Mouse (Mus musculus) forebrain, embryonic 14.5 days (tissue): Measurements from ENCODE around the gene Actl7b. TPM values are rescaled to one million over a fixed set of nuclear protein-coding genes. Genes with fewer than 3 reads are reported as not detected.

Experiments
- ATAC-seq: fragments of 200-750 bp; cut with Nextera tagmentation; 2 replicates; pipeline ENCODE4 v1.8.0; 2017; ENCODE audit warnings: mild to moderate bottlenecking, moderate library complexity
- DNase-seq: peaks from one replicate; pipeline ENCODE4 v3.0.0-alpha.2; 2015; ENCODE audit warnings: low spot score
- H3K27ac ChIP-seq: fragments of 300-500 bp; sonication (generic); 2 replicates; pipeline ENCODE4 v1.5.1; 2014; ENCODE audit warnings: low read depth, mild to moderate bottlenecking, control low read depth, low read length, moderate library complexity
- H3K27me3 ChIP-seq: fragments of 300-500 bp; sonication (generic); replicated peaks from 2 replicates; pipeline ENCODE4 v1.6.1; 2014; ENCODE audit warnings: low read length, control low read depth, mixed read lengths; ENCODE audit not compliant: control insufficient read depth, insufficient read depth
- H3K36me3 ChIP-seq: fragments of 300-500 bp; sonication (generic); 2 replicates; pipeline ENCODE4 v1.6.1; 2014; ENCODE audit warnings: low read length, control low read depth; ENCODE audit not compliant: control insufficient read depth, insufficient read depth
- H3K4me1 ChIP-seq: fragments of 300-500 bp; sonication (generic); 2 replicates; pipeline ENCODE4 v1.6.1; 2014; ENCODE audit warnings: antibody characterized with exemption, low read length, control low read depth; ENCODE audit not compliant: control insufficient read depth, insufficient read depth
- H3K4me2 ChIP-seq: fragments of 300-500 bp; sonication (generic); 2 replicates; pipeline ENCODE4 v1.6.1; 2014; ENCODE audit warnings: mild to moderate bottlenecking, control low read depth, low read length
- H3K4me3 ChIP-seq: fragments of 300-500 bp; sonication (generic); 2 replicates; pipeline ENCODE4 v1.5.1; 2014; ENCODE audit warnings: low read depth, low read length, control low read depth
- H3K9ac ChIP-seq: fragments of 300-500 bp; sonication (generic); 2 replicates; pipeline ENCODE4 v1.6.1; 2014; ENCODE audit warnings: mild to moderate bottlenecking, low read length, control low read depth, moderate library complexity
- H3K9me3 ChIP-seq: fragments of 300-500 bp; sonication (generic); replicated peaks from 2 replicates; pipeline ENCODE4 v1.6.1; 2016; ENCODE audit warnings: low read length, control low read depth, mixed read lengths; ENCODE audit not compliant: control insufficient read depth
- WGBS: fragments of 180-500 bp; shearing (Covaris S2); extraction: QIAGEN DNeasy Blood & Tissue Kit; methylation state at CpG from one replicate; pipeline ENCODE4 v1.1.7; 2014; 5-methylcytosine and 5-hydroxymethylcytosine counted together
- polyA plus RNA-seq: library from polyadenylated mRNA; unstranded; fragments of >200 nt; fragmentation: Nextera tagmentation; extraction: Ambion mirVana; gene quantifications from 2 replicates; pipeline ENCODE4 v1.2.1, GENCODE M21; 2014

The Actl7b gene
- polyA plus RNA-seq, 1 experiment from 2014 or later: not detected

DNA sequence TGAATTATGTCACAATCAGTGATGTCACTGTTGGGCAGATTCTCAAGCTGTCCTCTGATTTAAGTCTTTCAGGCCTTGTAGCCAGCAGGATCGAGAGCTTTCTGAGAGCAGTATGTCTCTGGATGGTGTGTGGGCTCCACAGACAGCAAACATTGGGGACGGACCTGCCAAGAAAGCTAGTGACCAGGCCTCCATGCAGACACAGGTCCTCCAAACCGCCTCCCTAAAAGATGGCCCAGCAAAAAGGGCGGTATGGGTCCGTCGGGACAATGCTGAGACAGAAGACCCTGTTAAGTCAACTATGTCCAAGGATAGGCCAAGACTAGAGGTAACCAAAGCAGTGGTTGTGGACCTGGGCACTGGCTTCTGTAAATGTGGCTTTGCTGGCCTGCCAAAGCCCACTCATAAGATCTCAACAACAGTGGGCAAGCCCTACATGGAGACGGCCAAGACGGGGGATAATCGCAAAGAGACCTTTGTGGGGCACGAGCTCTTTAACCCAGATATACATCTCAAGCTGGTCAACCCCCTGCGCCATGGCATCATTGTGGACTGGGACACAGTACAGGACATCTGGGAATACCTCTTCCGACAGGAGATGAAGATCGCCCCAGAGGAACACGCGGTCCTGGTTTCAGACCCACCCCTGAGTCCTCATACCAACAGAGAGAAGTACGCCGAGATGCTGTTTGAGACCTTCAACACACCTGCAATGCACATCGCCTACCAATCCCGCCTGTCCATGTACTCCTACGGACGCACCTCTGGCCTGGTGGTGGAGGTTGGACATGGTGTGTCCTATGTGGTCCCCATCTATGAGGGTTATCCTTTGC is 2.3 kb upstream of the Actl7b start, which contains the start of gene Actl7a:
TSS of gene Actl7a (plus strand) at position 51 of the 833 bp plus-strand sequence.
- Histone ChIP-seq H3K9ac (no peak within 1 kb of the TSS), H3K4me1 (no peaks in the 10 kb centered on the region), H3K27ac (no peak within 1 kb of the TSS), H3K4me3 (no peak within 1 kb of the TSS), H3K27me3 (no peaks in the 10 kb centered on the region), H3K36me3 (peaks cover 24% of the 10 kb centered on the region), H3K9me3 (no peaks in the 10 kb centered on the region), H3K4me2 (no peak within 1 kb of the TSS)
- ATAC-seq (no peak), DNase-seq (no peak)
- 96% methylated on average over 21 of the region's 21 CpGs for WGBS

DNA sequence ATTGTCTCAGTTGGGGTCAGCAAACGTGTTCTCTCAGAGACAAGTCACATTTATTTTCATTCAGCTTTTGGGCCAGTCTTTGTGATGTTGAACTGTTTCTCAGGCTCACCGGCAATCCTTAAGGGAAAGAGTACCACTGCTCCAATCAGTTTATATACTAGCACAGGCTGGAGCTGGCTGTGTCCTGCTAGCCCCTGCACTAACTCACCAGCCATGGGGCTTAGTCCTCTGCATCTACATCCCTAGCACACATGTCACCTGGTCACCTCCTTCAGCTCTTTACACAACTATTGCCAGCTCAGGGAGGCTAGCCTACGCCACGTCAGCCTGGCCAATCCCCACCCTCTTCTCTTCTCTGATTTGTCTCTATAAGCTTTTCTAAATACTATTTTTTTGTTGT is 1.5 kb upstream of the Actl7b start:
- Histone ChIP-seq H3K9ac (no peak overlapping the region), H3K4me1 (no peaks in the 10 kb centered on the region), H3K27ac (no peak overlapping the region), H3K4me3 (no peak overlapping the region), H3K36me3 (peaks cover 20% of the 10 kb centered on the region), H3K4me2 (no peak overlapping the region), H3K27me3 (no peaks in the 10 kb centered on the region), H3K9me3 (no peaks in the 10 kb centered on the region)
- WGBS: 90% methylated on average over 4 of the region's 4 CpGs
- ATAC-seq (no peak), DNase-seq (no peak)

DNA sequence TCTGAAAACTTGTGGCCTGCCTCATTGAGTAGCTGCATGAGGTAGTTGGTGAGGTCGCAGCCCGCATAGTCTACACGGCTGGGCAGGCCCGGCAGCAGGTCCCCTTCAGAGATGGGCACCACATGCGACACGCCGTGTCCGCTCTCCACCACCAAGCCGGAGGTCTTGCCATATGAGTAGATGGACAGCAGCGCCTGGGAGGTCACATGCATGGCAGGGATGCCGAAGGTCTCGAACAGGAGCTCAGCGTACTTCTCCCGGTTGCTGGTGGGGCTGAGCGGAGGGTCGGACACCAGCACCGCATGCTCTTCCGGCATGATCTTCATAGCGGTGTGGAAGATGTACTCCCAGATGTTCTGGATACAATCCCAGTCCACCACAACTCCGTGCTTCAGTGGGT is 632 bp downstream of the Actl7b start:
- H3K4me3 ChIP-seq: no peak overlapping the region
- H3K36me3 ChIP-seq: peaks cover 7% of the 10 kb centered on the region
- H3K4me1 ChIP-seq: no peaks in the 10 kb centered on the region
- no peak overlapping the region for H3K4me2 ChIP-seq
- DNase-seq: no peak
- 97% methylated on average over 20 of the region's 20 CpGs for WGBS
- ATAC-seq: no peak
- no peaks in the 10 kb centered on the region for H3K27me3 ChIP-seq
- H3K27ac ChIP-seq: no peak overlapping the region
- H3K9ac ChIP-seq: no peak overlapping the region
- H3K9me3 ChIP-seq: no peaks in the 10 kb centered on the region

DNA sequence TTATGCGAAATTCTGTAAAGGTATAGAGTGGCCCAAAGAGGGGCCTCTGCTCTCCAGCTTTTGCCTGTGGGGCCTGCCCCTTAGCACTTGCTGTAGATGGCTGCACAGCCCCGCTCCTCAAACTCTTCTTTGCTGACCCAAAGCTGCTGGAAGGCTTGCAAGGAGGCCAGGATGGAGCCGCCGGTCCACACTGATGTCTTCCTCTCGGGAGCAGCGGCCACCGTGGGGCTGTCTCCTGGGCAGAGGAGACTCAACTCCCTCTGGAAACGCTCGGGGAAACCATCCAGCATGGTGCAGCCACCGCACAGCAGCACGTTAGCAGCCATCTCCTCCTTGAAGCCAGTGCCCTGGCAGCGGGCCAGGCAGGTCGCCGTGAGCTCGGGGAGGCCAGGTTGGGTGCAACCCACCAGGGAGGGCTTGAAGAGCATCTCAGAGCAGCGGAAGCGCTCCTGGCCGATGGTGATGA is 1.2 kb downstream of the Actl7b start, which contains the start of gene Gm26657:
TSS of gene Gm26657 (plus strand) at position 51 of the 466 bp plus-strand sequence.
- DNase-seq (no peak), ATAC-seq (no peak)
- H3K4me3 ChIP-seq: no peak within 1 kb of the TSS
- 89% methylated on average over 18 of the region's 18 CpGs for WGBS
- no peaks in the 10 kb centered on the region for H3K4me1 ChIP-seq
- no peak within 1 kb of the TSS for H3K27ac ChIP-seq
- H3K27me3 ChIP-seq: no peaks in the 10 kb centered on the region
- H3K9ac ChIP-seq: no peak within 1 kb of the TSS
- no peaks in the 10 kb centered on the region for H3K9me3 ChIP-seq
- H3K36me3 ChIP-seq: peaks cover 7% of the 10 kb centered on the region
- H3K4me2 ChIP-seq: no peak within 1 kb of the TSS

DNA sequence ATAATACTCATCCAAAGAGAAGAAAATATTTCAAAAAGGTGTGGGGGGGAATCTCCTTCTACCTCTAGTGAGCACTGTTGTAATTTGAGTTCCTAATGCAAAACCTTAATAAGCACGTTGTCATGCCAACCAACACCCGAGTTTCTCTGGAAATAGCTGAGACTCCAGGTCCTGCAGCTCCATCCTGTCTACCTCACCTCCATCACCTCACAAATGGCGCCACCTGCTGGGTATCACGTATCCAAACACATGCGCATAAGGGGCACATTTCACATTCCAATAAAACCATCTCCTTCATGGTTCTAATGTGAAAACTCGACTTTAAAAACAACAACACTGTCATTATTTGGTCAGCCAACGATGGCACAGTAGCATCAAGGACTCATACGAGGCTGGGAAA is 15.4 kb downstream of the Actl7b start:
- Histone ChIP-seq H3K4me1 (no peaks in the 10 kb centered on the region), H3K9ac (no peak overlapping the region), H3K4me3 (no peak overlapping the region), H3K27ac (no peak overlapping the region), H3K4me2 (no peak overlapping the region), H3K27me3 (no peaks in the 10 kb centered on the region), H3K36me3 (no peaks in the 10 kb centered on the region), H3K9me3 (no peaks in the 10 kb centered on the region)
- WGBS: 52% methylated on average over 8 of the region's 8 CpGs
- no peak for ATAC-seq
- DNase-seq: peak; percentile 6

DNA sequence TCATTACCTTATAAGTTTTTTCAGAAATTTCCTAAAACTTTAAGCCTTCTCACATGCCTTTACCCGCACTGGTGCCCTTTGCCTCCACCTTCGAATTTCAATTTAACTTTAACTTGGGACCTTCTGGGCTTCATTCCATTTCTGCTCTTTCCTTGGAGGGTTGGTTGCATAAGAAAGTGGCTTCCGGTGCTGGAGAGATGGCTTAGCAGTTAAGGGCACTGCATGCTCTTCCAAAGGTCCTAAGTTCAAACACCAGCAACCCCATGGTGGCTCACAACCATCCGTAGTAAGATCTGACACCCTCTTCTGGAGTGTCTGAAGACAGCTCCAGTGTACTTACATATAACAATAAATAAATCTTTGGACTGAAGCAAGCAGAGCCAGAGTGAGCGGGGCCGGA is 18.0 kb downstream of the Actl7b start:
- no peak for DNase-seq
- H3K4me3 ChIP-seq: no peak overlapping the region
- WGBS: 95% methylated on average over 6 of the region's 6 CpGs
- no peak overlapping the region for H3K9ac ChIP-seq
- H3K9me3 ChIP-seq: no peaks in the 10 kb centered on the region
- H3K4me2 ChIP-seq: no peak overlapping the region
- no peaks in the 10 kb centered on the region for H3K4me1 ChIP-seq
- H3K27ac ChIP-seq: no peak overlapping the region
- H3K27me3 ChIP-seq: no peaks in the 10 kb centered on the region
- no peaks in the 10 kb centered on the region for H3K36me3 ChIP-seq
- ATAC-seq: no peak

DNA sequence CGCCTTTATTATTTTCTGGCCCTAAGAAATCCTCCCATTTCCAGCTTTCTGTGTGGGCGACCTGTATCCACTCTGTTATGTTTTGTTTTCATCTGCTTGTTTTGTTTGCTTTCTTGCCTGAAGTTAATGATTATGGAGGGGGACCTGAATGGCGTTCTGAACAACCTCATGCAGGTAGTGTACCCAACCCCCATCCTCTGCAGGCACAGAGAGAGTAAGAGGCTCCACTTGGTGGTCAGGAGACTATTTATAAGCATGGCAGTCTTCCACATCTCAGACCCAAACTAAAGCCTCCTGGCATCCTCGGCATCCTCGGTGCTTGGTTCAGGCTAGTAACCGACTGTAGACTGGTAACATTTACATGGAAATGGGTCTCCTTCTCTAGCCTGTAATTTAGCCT is 18.9 kb downstream of the Actl7b start:
- ATAC-seq (no peak), DNase-seq (no peak)
- H3K36me3 ChIP-seq: no peaks in the 10 kb centered on the region
- H3K4me3 ChIP-seq: no peak overlapping the region
- WGBS: 71% methylated on average over 6 of the region's 6 CpGs
- no peak overlapping the region for H3K27ac ChIP-seq
- no peak overlapping the region for H3K4me2 ChIP-seq
- no peaks in the 10 kb centered on the region for H3K4me1 ChIP-seq
- H3K9me3 ChIP-seq: no peaks in the 10 kb centered on the region
- H3K9ac ChIP-seq: no peak overlapping the region
- H3K27me3 ChIP-seq: no peaks in the 10 kb centered on the region

DNA sequence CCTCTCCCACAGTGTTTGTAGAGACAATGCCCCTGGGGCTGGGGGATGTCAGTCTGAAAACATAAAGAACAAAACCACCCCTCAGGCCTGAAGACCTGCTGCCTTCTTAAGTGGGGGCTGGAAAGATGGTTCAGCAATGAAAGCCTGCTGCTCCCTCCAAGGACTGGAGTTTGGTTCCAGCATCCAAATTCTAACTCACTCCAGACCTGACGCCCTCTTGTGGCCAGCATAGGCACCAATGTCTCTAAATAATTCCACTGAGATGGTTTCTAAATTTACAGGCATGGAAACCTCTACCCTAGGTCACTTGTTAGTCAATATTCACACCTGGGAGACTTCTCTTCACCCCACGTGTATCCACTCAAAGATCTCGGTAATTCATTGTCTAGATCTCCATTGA is 19.8 kb downstream of the Actl7b start:
- ATAC-seq (no peak), DNase-seq (peak; percentile 23)
- Histone ChIP-seq H3K9ac (no peak overlapping the region), H3K27me3 (no peaks in the 10 kb centered on the region), H3K9me3 (no peaks in the 10 kb centered on the region), H3K36me3 (no peaks in the 10 kb centered on the region), H3K27ac (no peak overlapping the region), H3K4me2 (no peak overlapping the region), H3K4me1 (no peaks in the 10 kb centered on the region), H3K4me3 (no peak overlapping the region)
- WGBS: 34% methylated on average over 3 of the region's 3 CpGs

DNA sequence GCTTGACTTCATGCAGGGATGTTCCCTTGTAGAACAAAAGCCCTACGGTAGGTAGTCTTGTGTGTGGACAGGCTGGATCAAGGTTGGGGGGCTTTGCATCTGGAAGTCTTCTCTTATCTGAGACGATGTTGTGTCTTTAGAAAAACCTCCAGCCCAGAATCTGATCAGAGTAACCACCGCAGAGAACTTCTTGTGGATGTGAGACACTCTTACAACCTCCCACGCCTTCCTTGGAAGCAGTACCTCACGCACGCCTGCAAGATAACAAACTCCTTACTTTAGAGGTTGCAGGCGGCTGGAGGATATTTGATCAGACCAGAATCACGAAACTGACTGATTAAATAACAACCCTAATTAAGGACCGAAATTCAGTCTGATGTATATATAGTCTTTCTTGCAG is 20.8 kb downstream of the Actl7b start:
- Histone ChIP-seq H3K27ac (no peak overlapping the region), H3K9ac (no peak overlapping the region), H3K27me3 (no peaks in the 10 kb centered on the region), H3K9me3 (no peaks in the 10 kb centered on the region), H3K4me2 (no peak overlapping the region), H3K4me1 (no peaks in the 10 kb centered on the region), H3K36me3 (no peaks in the 10 kb centered on the region), H3K4me3 (no peak overlapping the region)
- 91% methylated on average over 9 of the region's 9 CpGs for WGBS
- no peak for ATAC-seq
- no peak for DNase-seq
